Mouse (Mus musculus) lung, embryonic 16.5 days (tissue): Measurements from ENCODE around the gene Galnt16. TPM values are rescaled to one million over a fixed set of nuclear protein-coding genes. Genes with fewer than 3 reads are reported as not detected.

ENCODE experiments used
- ATAC-seq: fragments of 200-750 bp; cut with Nextera tagmentation; 2 replicates; pipeline ENCODE4 v1.8.0; 2017; ENCODE audit warnings: low read depth, mild to moderate bottlenecking, moderate library complexity
- H3K27ac ChIP-seq: fragments of 300-500 bp; sonication (generic); 2 replicates; pipeline ENCODE4 v1.5.1; 2014; ENCODE audit warnings: mild to moderate bottlenecking, control low read depth, low read length
- H3K27me3 ChIP-seq: fragments of 300-500 bp; sonication (generic); 2 replicates; pipeline ENCODE4 v1.6.1; 2014; ENCODE audit warnings: low read depth, low read length, mixed read lengths; ENCODE audit not compliant: control insufficient read depth, insufficient read depth
- H3K36me3 ChIP-seq: fragments of 300-500 bp; sonication (generic); 2 replicates; pipeline ENCODE4 v1.6.1; 2014; ENCODE audit warnings: low read length; ENCODE audit not compliant: control insufficient read depth, insufficient read depth
- H3K4me1 ChIP-seq: fragments of 300-500 bp; sonication (generic); replicated peaks from 2 replicates; pipeline ENCODE4 v1.6.1; 2014; ENCODE audit warnings: low read length, mixed read lengths; ENCODE audit not compliant: control insufficient read depth, insufficient read depth
- H3K4me2 ChIP-seq: fragments of 300-500 bp; sonication (generic); 2 replicates; pipeline ENCODE4 v1.6.1; 2014; ENCODE audit warnings: low read depth, low read length, control low read depth
- H3K4me3 ChIP-seq: fragments of 300-500 bp; sonication (generic); 2 replicates; pipeline ENCODE4 v1.5.1; 2014; ENCODE audit warnings: mild to moderate bottlenecking, low read length, control low read depth
- H3K9ac ChIP-seq: fragments of 300-500 bp; sonication (generic); 2 replicates; pipeline ENCODE4 v1.6.1; 2014; ENCODE audit warnings: low read length, control low read depth
- H3K9me3 ChIP-seq: fragments of 300-500 bp; sonication (generic); 2 replicates; pipeline ENCODE4 v1.6.1; 2016; ENCODE audit warnings: low read length; ENCODE audit not compliant: control insufficient read depth
- WGBS: fragments of 180-500 bp; shearing (Covaris S2); extraction: QIAGEN DNeasy Blood & Tissue Kit; methylation state at CpG from one replicate; pipeline ENCODE4 v1.1.7; 2014; 5-methylcytosine and 5-hydroxymethylcytosine counted together
- polyA plus RNA-seq: library from polyadenylated mRNA; unstranded; fragments of >200 nt; fragmentation: Nextera tagmentation; extraction: Ambion mirVana; gene quantifications from 2 replicates; pipeline ENCODE4 v1.2.1, GENCODE M21; 2015

Galnt16 gene
- polyA plus RNA-seq, 1 experiment from 2014 or later, result 13.0 TPM

GRCm38 (mm10) chr12:80620501-80620900, 102.4 kb downstream of the Galnt16 start:
- Histone ChIP-seq H3K27ac (no peak overlapping the region), H3K27me3 (no peaks in the 10 kb centered on the region), H3K4me3 (no peak overlapping the region), H3K4me1 (peaks cover 3% of the 10 kb centered on the region; the same call in 1 of the 2 replicates), H3K9me3 (no peaks in the 10 kb centered on the region), H3K4me2 (no peak overlapping the region), H3K36me3 (no peaks in the 10 kb centered on the region), H3K9ac (no peak overlapping the region)
- WGBS, result 69% methylated on average over 5 of the region's 5 CpGs
- no peak for ATAC-seq

GRCm38 (mm10) chr12:80631790-80632189, 113.7 kb downstream of the Galnt16 start:
- H3K9ac ChIP-seq, result no peak overlapping the region
- H3K4me3 ChIP-seq, result no peak overlapping the region
- peaks cover 25% of the 10 kb centered on the region for H3K36me3 ChIP-seq
- H3K27me3 ChIP-seq, result no peaks in the 10 kb centered on the region
- H3K4me1 ChIP-seq, result no peaks in the 10 kb centered on the region
- no peak for ATAC-seq
- no peaks in the 10 kb centered on the region for H3K9me3 ChIP-seq
- WGBS, result 82% methylated on average over 5 of the region's 5 CpGs
- no peak overlapping the region for H3K4me2 ChIP-seq
- no peak overlapping the region for H3K27ac ChIP-seq

- Histone ChIP-seq H3K27me3 (no peaks in the 10 kb centered on the region), H3K4me2 (peak overlapping the region; percentile 79), H3K27ac (peak overlapping the region; percentile 78), H3K4me1 (peaks cover 26% of the 10 kb centered on the region), H3K9ac (peak overlapping the region; percentile 98), H3K36me3 (peaks cover 23% of the 10 kb centered on the region; the same call in 1 of the 2 replicates), H3K9me3 (no peaks in the 10 kb centered on the region), H3K4me3 (peak overlapping the region; percentile 95)
- 3% methylated on average over 41 of the region's 48 CpGs for WGBS
- ATAC-seq, result peak; percentile 70
Observed at GRCm38 (mm10) chr12:80642725-80643692, 124.9 kb downstream of the Galnt16 start.

- WGBS, result under 1% methylated on average over 50 of the region's 50 CpGs
- peak; percentile 97 for ATAC-seq
Observed at GRCm38 (mm10) chr12:80643693-80644505, 125.8 kb downstream of the Galnt16 start, which contains the start of the genes Slc39a9 and Erh. TSS of gene Slc39a9 (plus strand) at chr12:80643883. TSS of gene Erh (minus strand) at chr12:80644341.

GRCm38 (mm10) chr12:80644506-80644868, 126.4 kb downstream of the Galnt16 start:
- H3K27me3 ChIP-seq, result no peaks in the 10 kb centered on the region
- no peaks in the 10 kb centered on the region for H3K9me3 ChIP-seq
- no peak for ATAC-seq
- H3K4me3 ChIP-seq, result peak overlapping the region; percentile 95
- 4% methylated on average over 18 of the region's 18 CpGs for WGBS
- H3K36me3 ChIP-seq, result peaks cover 13% of the 10 kb centered on the region
- peak overlapping the region; percentile 74 for H3K27ac ChIP-seq
- H3K4me1 ChIP-seq, result peaks cover 26% of the 10 kb centered on the region
- H3K4me2 ChIP-seq, result peak overlapping the region; percentile 93
- peak overlapping the region; percentile 81 for H3K9ac ChIP-seq

More at GRCm38 (mm10) chr12:80643693-80644505, 125.8 kb downstream of the Galnt16 start, which contains the start of the genes Slc39a9 and Erh:
- no peaks in the 10 kb centered on the region for H3K9me3 ChIP-seq
- H3K4me2 ChIP-seq, result peak within 1 kb of the TSS; percentile 93
- H3K4me1 ChIP-seq, result peaks cover 26% of the 10 kb centered on the region
- H3K9ac ChIP-seq, result peak within 1 kb of the TSS; percentile 98
- H3K4me3 ChIP-seq, result peak within 1 kb of the TSS; percentile 95
- H3K27ac ChIP-seq, result peak within 1 kb of the TSS; percentile 78
- peaks cover 17% of the 10 kb centered on the region for H3K36me3 ChIP-seq
- H3K27me3 ChIP-seq, result no peaks in the 10 kb centered on the region

- Histone ChIP-seq H3K36me3 (peaks cover 6% of the 10 kb centered on the region), H3K9ac (0 out of 2 replicates have a peak overlapping the region, but pooled peaks have one; percentile 16), H3K27ac (no peak overlapping the region), H3K4me2 (peak overlapping the region; percentile 93), H3K9me3 (no peaks in the 10 kb centered on the region), H3K27me3 (no peaks in the 10 kb centered on the region), H3K4me1 (peaks cover 26% of the 10 kb centered on the region), H3K4me3 (no peak overlapping the region; the same call in 1 of the 2 replicates)
- 86% methylated on average over 3 of the region's 3 CpGs for WGBS
- ATAC-seq, result no peak
Observed at GRCm38 (mm10) chr12:80646377-80646776, 128.3 kb downstream of the Galnt16 start.

- 67% methylated on average over 7 of the region's 7 CpGs for WGBS
Observed at GRCm38 (mm10) chr12:80653951-80654658, 136.0 kb downstream of the Galnt16 start.

GRCm38 (mm10) chr12:80654659-80655025, 136.6 kb downstream of the Galnt16 start:
- no peak for ATAC-seq
- no peak overlapping the region for H3K27ac ChIP-seq
- no peak overlapping the region for H3K9ac ChIP-seq
- 76% methylated on average over 3 of the region's 3 CpGs for WGBS
- H3K4me1 ChIP-seq, result no peaks in the 10 kb centered on the region; the same call in 1 of the 2 replicates
- no peaks in the 10 kb centered on the region for H3K9me3 ChIP-seq
- H3K36me3 ChIP-seq, result no peaks in the 10 kb centered on the region
- H3K4me2 ChIP-seq, result no peak overlapping the region
- no peaks in the 10 kb centered on the region for H3K27me3 ChIP-seq
- no peak overlapping the region for H3K4me3 ChIP-seq

More at GRCm38 (mm10) chr12:80653951-80654658, 136.0 kb downstream of the Galnt16 start:
- H3K4me2 ChIP-seq, result no peak overlapping the region
- no peaks in the 10 kb centered on the region; the same call in 1 of the 2 replicates for H3K4me1 ChIP-seq
- H3K9ac ChIP-seq, result no peak overlapping the region
- H3K27ac ChIP-seq, result peak overlapping the region; percentile 59; the same call in 1 of the 2 replicates
- H3K4me3 ChIP-seq, result no peak overlapping the region
- no peaks in the 10 kb centered on the region for H3K36me3 ChIP-seq
- peak; percentile 72 for ATAC-seq
- H3K27me3 ChIP-seq, result no peaks in the 10 kb centered on the region
- H3K9me3 ChIP-seq, result no peaks in the 10 kb centered on the region
